29 mouse cellular contexts compared by ENCODE assay signal in the genomic region with DNA sequence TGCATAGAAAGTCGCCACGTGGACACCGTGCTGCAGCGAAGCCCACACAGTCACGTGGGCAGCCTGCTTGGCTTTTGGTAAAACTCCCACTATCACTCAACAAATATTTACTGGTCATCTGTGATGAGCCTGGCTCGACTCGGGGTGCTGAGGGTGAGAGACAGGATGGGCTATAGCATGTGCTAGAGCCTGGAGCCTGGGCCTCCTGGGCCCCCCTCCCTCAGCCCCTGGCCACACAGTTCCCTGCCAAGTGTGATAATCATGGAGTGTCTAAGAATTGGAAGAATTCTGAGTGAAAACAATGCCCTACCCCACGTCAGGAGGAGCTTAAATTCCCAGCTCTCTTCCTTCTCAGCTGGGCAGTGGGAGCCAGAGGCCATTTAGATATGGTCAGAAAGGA. TPM values are rescaled to one million over a fixed set of nuclear protein-coding genes. Genes with fewer than 3 reads are reported as not detected.
DNase-seq lines count a peak whose midpoint lies in the region; ATAC-seq and TF ChIP-seq lines count a peak whose summit lies in the region.
"Had no signal": no experiment of that assay in that cellular context is flagged by ENCODE, and none has a peak within 500 bp of the region (broad histone marks: within the 10 kb centered on the region; RNA-seq: fewer than 3 reads in every experiment).

No protein-coding gene starts in this region.

- ATAC-seq in forebrain, postnatal 0 days = peak; percentile 25; the same call in 1 of the 2 replicates
- no peak for ATAC-seq in forebrain, embryonic 15.5 days (replicated peaks)
- 0 out of 2 replicates have a peak, but pooled peaks have one; percentile 49 for ATAC-seq in kidney, embryonic 16.5 days (ENCODE audit: low FRiP score, low TSS enrichment)
- ATAC-seq in midbrain, embryonic 16.5 days = no peak
- ATAC-seq: activated CD4-positive, CD25-positive, alpha-beta regulatory T cell, adult 4 months; hindbrain, embryonic 16.5 days had no signal

- H3K9me3 ChIP-seq in forebrain, postnatal 0 days (ENCODE audit: low read length) = no peaks in the 10 kb centered on the region
- no peaks in the 10 kb centered on the region for H3K9me3 ChIP-seq in forebrain, embryonic 15.5 days
- peaks cover 4% of the 10 kb centered on the region for H3K9me3 ChIP-seq in kidney, embryonic 16.5 days (ENCODE audit: low read length)
- 0 out of 2 replicates have a peak, but pooled peaks cover 8% of the 10 kb centered on the region for H3K9me3 ChIP-seq in midbrain, embryonic 10.5 days (replicated peaks)
- no peaks in the 10 kb centered on the region; the same call in 1 of the 2 replicates for H3K9me3 ChIP-seq in midbrain, embryonic 16.5 days (replicated peaks; ENCODE audit: control insufficient read depth, low read length, poor library complexity, severe bottlenecking)
- H3K9me3 ChIP-seq: heart, embryonic 15.5 days; hindbrain, embryonic 13.5 days had no signal

- 60% methylated on average over 8 of the region's 8 CpGs for WGBS in forebrain, postnatal 0 days
- 65% methylated on average over 8 of the region's 8 CpGs for WGBS in forebrain, embryonic 15.5 days
- 68% methylated on average over 8 of the region's 8 CpGs for WGBS in kidney, embryonic 16.5 days
- WGBS in midbrain, embryonic 10.5 days = 80% methylated on average over 8 of the region's 8 CpGs
- 66% methylated on average over 8 of the region's 8 CpGs for WGBS in midbrain, embryonic 16.5 days

- H3K4me2 ChIP-seq in forebrain, postnatal 0 days (ENCODE audit: low read depth) = no peak overlapping the region
- no peak overlapping the region for H3K4me2 ChIP-seq in forebrain, embryonic 15.5 days (replicated peaks)
- no peak overlapping the region for H3K4me2 ChIP-seq in kidney, embryonic 16.5 days (replicated peaks; ENCODE audit: low read depth, low read length)
- H3K4me2 ChIP-seq in midbrain, embryonic 16.5 days (ENCODE audit: low read length) = no peak overlapping the region
- H3K4me2 ChIP-seq: embryonic facial prominence, embryonic 13.5 days; forebrain, embryonic 12.5 days; heart, embryonic 11.5 days; heart, embryonic 15.5 days; hindbrain, embryonic 13.5 days had no signal

- H3K4me3 ChIP-seq in forebrain, postnatal 0 days (ENCODE audit: low read depth, low read length) = no peak overlapping the region
- no peak overlapping the region for H3K4me3 ChIP-seq in forebrain, embryonic 15.5 days
- no peak overlapping the region for H3K4me3 ChIP-seq in kidney, embryonic 16.5 days (ENCODE audit: low read length)
- no peak overlapping the region for H3K4me3 ChIP-seq in midbrain, embryonic 10.5 days
- no peak overlapping the region for H3K4me3 ChIP-seq in midbrain, embryonic 16.5 days (ENCODE audit: low read depth, low read length)
- H3K4me3 ChIP-seq: embryonic facial prominence, embryonic 10.5 days; embryonic facial prominence, embryonic 13.5 days; erythroblast, embryonic 14.5 days; forebrain, embryonic 12.5 days; heart, adult 2 months; heart, embryonic 15.5 days; hindbrain, embryonic 10.5 days; hindbrain, embryonic 13.5 days had no signal

- TF ChIP-seq CTCF in forebrain, postnatal 0 days (IDR thresholded peaks at IDR 0.05; ENCODE audit: low read depth) = no peak

- DNase-seq in forebrain, postnatal 0 days = no peak
- DNase-seq in kidney, adult 18-20 months = no peak
- DNase-seq in midbrain, embryonic 10.5 days (ENCODE audit: low spot score) = no peak
- DNase-seq: adrenal gland, adult 8-10 months; adrenal gland, postnatal 25 days; cerebellum, adult 11-12 months; cerebellum, adult 8-10 months; cerebellum, postnatal 10 days; cerebellum, postnatal 36 days; embryo, embryonic 11 days; gastrocnemius, postnatal 10 days; gastrocnemius, postnatal 36 days; heart, adult 2 months; heart, postnatal 10 days; heart, postnatal 36 days had no signal

- no peak overlapping the region for H3K9ac ChIP-seq in forebrain, postnatal 0 days
- no peak overlapping the region for H3K9ac ChIP-seq in forebrain, embryonic 15.5 days (replicated peaks)
- H3K9ac ChIP-seq in kidney, embryonic 16.5 days (replicated peaks; ENCODE audit: low read length) = no peak overlapping the region
- no peak overlapping the region for H3K9ac ChIP-seq in midbrain, embryonic 16.5 days (ENCODE audit: low read depth, low read length)
- H3K9ac ChIP-seq: embryonic facial prominence, embryonic 13.5 days; forebrain, embryonic 12.5 days; heart, embryonic 15.5 days; hindbrain, embryonic 13.5 days had no signal

- H3K27me3 ChIP-seq in forebrain, postnatal 0 days (ENCODE audit: insufficient read depth, low read length) = peaks cover 12% of the 10 kb centered on the region
- H3K27me3 ChIP-seq in forebrain, embryonic 15.5 days = peaks cover 34% of the 10 kb centered on the region
- peaks cover 26% of the 10 kb centered on the region for H3K27me3 ChIP-seq in kidney, embryonic 16.5 days (ENCODE audit: insufficient read depth, low read length)
- H3K27me3 ChIP-seq in midbrain, embryonic 10.5 days (ENCODE audit: low read depth, poor library complexity, severe bottlenecking) = peaks cover 46% of the 10 kb centered on the region
- H3K27me3 ChIP-seq in midbrain, embryonic 16.5 days (ENCODE audit: control insufficient read depth, insufficient read depth, low read depth, low read length) = peaks cover 19% of the 10 kb centered on the region

- no peaks in the 10 kb centered on the region for H3K4me1 ChIP-seq in forebrain, postnatal 0 days (ENCODE audit: insufficient read depth)
- H3K4me1 ChIP-seq in forebrain, embryonic 15.5 days = no peaks in the 10 kb centered on the region; the same call in 1 of the 2 replicates
- H3K4me1 ChIP-seq in kidney, embryonic 16.5 days (ENCODE audit: insufficient read depth, low read length) = no peaks in the 10 kb centered on the region
- peaks cover 17% of the 10 kb centered on the region for H3K4me1 ChIP-seq in midbrain, embryonic 10.5 days
- no peaks in the 10 kb centered on the region for H3K4me1 ChIP-seq in midbrain, embryonic 16.5 days (ENCODE audit: control insufficient read depth, insufficient read depth, low read length)
- H3K4me1 ChIP-seq: hindbrain, embryonic 13.5 days had no signal

- no peak overlapping the region for H3K27ac ChIP-seq in forebrain, postnatal 0 days (ENCODE audit: low read depth, low read length)
- no peak overlapping the region for H3K27ac ChIP-seq in forebrain, embryonic 15.5 days (replicated peaks)
- H3K27ac ChIP-seq in kidney, embryonic 16.5 days (ENCODE audit: low read length) = no peak overlapping the region
- peak overlapping the region; percentile 25; the same call in 1 of the 2 replicates for H3K27ac ChIP-seq in midbrain, embryonic 10.5 days (replicated peaks)
- H3K27ac ChIP-seq in midbrain, embryonic 16.5 days (ENCODE audit: low read length) = no peak overlapping the region
- H3K27ac ChIP-seq: embryonic facial prominence, embryonic 10.5 days; embryonic facial prominence, embryonic 13.5 days; forebrain, embryonic 12.5 days; heart, adult 2 months; heart, embryonic 15.5 days; hindbrain, embryonic 10.5 days; hindbrain, embryonic 13.5 days had no signal

- no peaks in the 10 kb centered on the region for H3K36me3 ChIP-seq in forebrain, postnatal 0 days (ENCODE audit: insufficient read depth)
- no peaks in the 10 kb centered on the region for H3K36me3 ChIP-seq in forebrain, embryonic 15.5 days
- H3K36me3 ChIP-seq in kidney, embryonic 16.5 days (ENCODE audit: insufficient read depth, low read length) = no peaks in the 10 kb centered on the region
- no peaks in the 10 kb centered on the region for H3K36me3 ChIP-seq in midbrain, embryonic 10.5 days
- no peaks in the 10 kb centered on the region for H3K36me3 ChIP-seq in midbrain, embryonic 16.5 days (ENCODE audit: control insufficient read depth, insufficient read depth, low read length)
- H3K36me3 ChIP-seq: embryonic facial prominence, embryonic 10.5 days; embryonic facial prominence, embryonic 13.5 days; forebrain, embryonic 12.5 days; heart, embryonic 15.5 days; hindbrain, embryonic 10.5 days; hindbrain, embryonic 13.5 days had no signal

RNA-seq across cellular contexts. Expression of gene Sim2, which starts 13.3 kb away (rescaled TPM):
- 0.08 and 0.29 TPM in 2 replicates for total RNA-seq in forebrain, postnatal 0 days (2014; rRNA removed)
- 0.04 and 0.27 TPM in 2 replicates for polyA plus RNA-seq in forebrain, postnatal 0 days (2015; fragmentation: Nextera tagmentation; extraction: Ambion mirVana)
- 0.04 TPM in 1 of 2 replicates, not detected in the other for polyA plus RNA-seq in forebrain, embryonic 15.5 days (2015; fragmentation: Nextera tagmentation; extraction: Ambion mirVana)
- polyA plus RNA-seq in kidney, embryonic 16.5 days (2015; fragmentation: Nextera tagmentation; extraction: Ambion mirVana) = 1.3 and 1.7 TPM in 2 replicates
- polyA plus RNA-seq in midbrain, embryonic 10.5 days (2016; fragmentation: Nextera tagmentation; extraction: Ambion mirVana) = 2.8 and 2.9 TPM in 2 replicates
- polyA plus RNA-seq in midbrain, embryonic 16.5 days (2015; fragmentation: Nextera tagmentation; extraction: Ambion mirVana) = 0.10 and 0.14 TPM in 2 replicates
- total RNA-seq: adrenal gland, adult 8-10 months; adrenal gland, postnatal 25 days; heart, adult 2 months; heart, postnatal 10 days; heart, postnatal 36 days had no signal
- polyA plus RNA-seq: activated CD4-positive, CD25-positive, alpha-beta regulatory T cell, adult 4 months; cortical plate, adult 2 months; erythroblast, embryonic 14.5 days; hindbrain, embryonic 13.5 days; hindbrain, embryonic 16.5 days had no signal

Comparison
In these comparisons a context has a peak if more than half of its experiments do, and no peak if none do; other contexts are left out.
1. ATAC-seq: peak in forebrain, postnatal 0 days (single experiment) and kidney, embryonic 16.5 days (single experiment); none in forebrain, embryonic 15.5 days (single experiment) and midbrain, embryonic 16.5 days (single experiment).